Mouse (Mus musculus): ENCODE measurements around the gene Pm20d1. TPM values are rescaled to one million over a fixed set of nuclear protein-coding genes. Genes with fewer than 3 reads are reported as not detected.

Gene Pm20d1
- total RNA-seq (2021), result under 1 TPM; 0.34 to 0.56 TPM

- peak; percentile 36 for DNase-seq
- intact Hi-C loops (cut with DNase I), result no loop called here
Observed at GRCm38 (mm10) chr1:131797202-131797909, at the start of gene Pm20d1. Pm20d1 (plus strand) TSS chr1:131797381.

GRCm38 (mm10) chr1:131747761-131748160 lies 49.4 kb upstream of the Pm20d1 start:
- no peak for DNase-seq
- intact Hi-C loops (cut with DNase I), result no loop called here

- DNase-seq, result peak; percentile 71
- intact Hi-C loops (cut with DNase I), result no loop called here
Observed at GRCm38 (mm10) chr1:131748636-131749035, 48.5 kb upstream of the Pm20d1 start.

DNA sequence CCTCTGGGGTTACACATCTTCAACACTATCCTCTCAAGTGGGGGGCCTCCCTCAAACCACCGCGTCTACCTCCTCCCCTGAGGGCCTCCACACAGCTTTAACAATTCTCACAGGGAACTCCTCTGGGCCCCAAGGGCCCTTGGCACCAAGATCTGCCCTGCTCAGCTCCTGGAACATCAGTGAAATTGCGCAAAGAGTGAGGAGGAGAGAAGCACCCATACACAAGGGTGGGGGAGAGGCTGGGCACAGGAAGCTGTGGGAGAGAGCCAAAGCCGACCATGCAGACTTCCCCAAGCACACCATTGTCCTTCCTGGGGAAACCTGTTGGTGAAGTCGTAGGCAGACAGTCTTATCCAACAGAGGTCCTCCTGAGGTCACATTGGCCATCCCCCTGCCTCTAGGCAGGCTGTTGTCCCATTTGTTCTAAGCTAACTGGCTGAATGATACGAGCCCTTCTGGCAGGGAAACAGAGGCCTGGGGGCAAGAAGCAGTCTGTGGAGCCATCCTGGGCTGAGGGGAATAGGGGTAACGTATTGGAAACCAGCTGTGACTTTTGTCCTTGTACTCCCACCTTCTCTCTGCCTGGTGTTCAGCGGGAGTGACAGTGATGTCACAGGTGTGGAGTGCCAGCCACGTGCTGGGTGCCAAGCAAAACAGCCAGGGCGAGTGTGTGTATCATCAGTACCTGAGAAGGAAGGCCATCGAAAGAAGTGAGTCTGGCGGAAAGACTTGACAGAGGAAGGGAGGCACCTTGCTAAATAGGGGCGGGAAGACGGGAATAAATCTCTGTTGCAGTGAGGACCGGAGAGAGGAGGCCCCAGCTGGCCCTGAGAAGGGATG lies 47.3 kb upstream of the Pm20d1 start:
- DNase-seq, result no peak
- intact Hi-C loops (cut with DNase I), result no loop called here

- intact Hi-C loops (cut with DNase I), result no loop called here
Observed at GRCm38 (mm10) chr1:131751181-131751890, 45.8 kb upstream of the Pm20d1 start.

DNA sequence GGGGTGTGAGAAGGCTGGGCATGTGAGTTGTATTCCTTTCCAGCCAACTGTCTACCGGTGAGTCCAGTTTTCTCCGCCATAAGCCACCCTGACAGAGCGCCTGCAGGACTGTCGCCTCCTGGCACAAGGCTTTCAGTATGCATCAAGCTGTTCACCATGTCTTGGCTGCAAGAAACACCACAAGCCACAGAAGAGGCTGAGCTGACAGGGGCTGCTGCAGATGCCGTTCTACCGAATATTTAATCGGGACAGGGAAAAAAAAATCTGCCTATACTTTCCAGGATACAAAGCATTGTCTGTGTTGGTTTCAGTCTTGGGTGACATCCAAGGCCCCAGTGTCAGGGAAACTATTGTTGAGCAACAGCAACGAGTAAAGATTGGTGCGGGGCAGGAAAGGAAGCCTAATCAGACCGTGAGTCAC lies 45.3 kb upstream of the Pm20d1 start:
- peak; percentile 53 for DNase-seq
- intact Hi-C loops (cut with DNase I), result no loop called here

More at GRCm38 (mm10) chr1:131751181-131751890, 45.8 kb upstream of the Pm20d1 start:
- DNase-seq, result peak; percentile 45

- intact Hi-C loops (cut with DNase I), result no loop called here
- DNase-seq, result no peak
Observed at GRCm38 (mm10) chr1:131754212-131754829, 42.9 kb upstream of the Pm20d1 start.

DNA sequence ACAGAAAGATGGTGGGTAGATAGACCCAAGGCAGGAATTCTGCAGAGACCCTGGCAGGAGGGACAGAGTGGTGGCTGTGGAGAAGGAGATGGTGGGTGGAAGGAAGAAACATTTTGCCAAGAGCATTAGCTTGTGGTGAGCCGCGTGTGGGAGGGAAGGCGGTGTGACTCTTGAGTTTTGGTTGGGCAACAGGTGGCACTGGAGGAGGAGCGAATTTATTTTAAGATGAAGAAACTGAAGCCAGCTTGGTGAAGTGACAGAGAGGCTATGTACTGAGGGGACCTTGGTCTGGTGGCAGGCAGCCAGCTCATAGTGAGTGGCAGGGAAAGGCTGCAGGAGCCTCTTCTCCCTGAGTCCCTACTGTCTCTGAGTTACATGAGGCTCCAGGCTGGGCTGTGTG lies 42.3 kb upstream of the Pm20d1 start:
- peak; percentile 63 for DNase-seq
- intact Hi-C loops (cut with DNase I), result no loop called here

DNA sequence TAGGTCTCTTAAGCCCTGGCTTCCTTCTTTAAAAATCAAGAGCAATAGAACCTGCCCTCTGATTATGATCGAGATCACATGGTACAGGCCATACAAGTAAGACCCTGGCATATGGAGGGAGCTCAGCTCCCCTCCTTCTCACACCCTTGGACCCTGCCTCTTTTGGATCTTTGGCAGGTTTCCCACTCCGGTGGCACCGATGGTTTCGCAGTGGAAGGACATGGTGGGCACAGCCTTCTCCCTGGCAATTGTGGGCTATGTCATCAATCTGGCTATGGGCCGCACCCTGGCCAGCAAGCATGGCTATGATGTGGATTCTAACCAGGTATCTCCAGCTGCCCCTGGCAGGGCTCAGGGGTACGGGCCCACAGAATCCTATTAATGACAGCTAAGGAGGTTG lies 40.0 kb upstream of the Pm20d1 start:
- intact Hi-C loops (cut with DNase I), result no loop called here
- DNase-seq, result no peak

- DNase-seq, result no peak
- intact Hi-C loops (cut with DNase I), result no loop called here
Observed at GRCm38 (mm10) chr1:131758796-131759195, 38.4 kb upstream of the Pm20d1 start.

- intact Hi-C loops (cut with DNase I), result loop anchor here (5.0 kb wide), 1 partner anchor 48 kb away; no protein-coding TSS in a partner anchor
Observed at GRCm38 (mm10) chr1:131759667-131760427, 37.3 kb upstream of the Pm20d1 start.

GRCm38 (mm10) chr1:131760428-131760820 lies 36.8 kb upstream of the Pm20d1 start:
- DNase-seq, result no peak

More at GRCm38 (mm10) chr1:131759667-131760427, 37.3 kb upstream of the Pm20d1 start:
- DNase-seq, result no peak

DNA sequence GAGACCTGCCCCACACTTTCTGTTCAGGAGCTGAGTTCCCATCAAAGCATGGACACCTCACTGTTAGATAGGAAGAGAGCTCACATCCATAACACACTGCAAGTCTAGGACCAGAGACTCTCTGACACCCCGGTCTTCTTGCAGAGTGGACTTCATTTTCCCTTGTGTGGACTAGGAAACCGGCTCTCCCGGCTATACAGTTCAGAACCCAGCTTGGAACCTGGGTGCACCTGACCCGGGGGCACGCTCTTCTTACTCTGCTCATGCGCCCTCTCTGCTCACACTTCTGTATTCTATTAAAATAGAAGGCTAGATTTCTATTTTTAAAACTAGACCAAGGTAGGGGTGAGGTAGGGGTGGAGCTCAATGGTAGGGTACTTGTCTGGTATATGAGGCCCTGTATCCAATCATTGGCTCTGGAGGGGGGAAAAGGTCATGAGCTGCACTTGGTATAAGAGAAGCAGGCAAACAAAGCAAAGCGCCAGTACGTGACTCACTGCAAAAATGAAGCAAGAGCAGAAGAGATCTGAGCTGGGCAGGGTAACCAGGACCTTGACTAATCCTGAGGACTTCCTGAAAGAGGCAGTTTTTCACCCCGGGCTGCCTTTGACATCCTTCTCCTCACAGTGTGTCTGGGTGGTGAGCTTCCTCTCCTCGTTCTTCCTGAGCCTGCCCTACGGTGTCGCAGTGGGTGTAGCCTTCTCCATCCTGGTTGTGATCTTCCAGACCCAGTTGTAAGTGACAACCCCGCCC lies 35.9 kb upstream of the Pm20d1 start:
- intact Hi-C loops (cut with DNase I), result loop anchor here (5.0 kb wide), 1 partner anchor 49 kb away; no protein-coding TSS in a partner anchor
- no peak for DNase-seq

More at GRCm38 (mm10) chr1:131760428-131760820, 36.8 kb upstream of the Pm20d1 start:
- intact Hi-C loops (cut with DNase I), result loop anchor here (5.0 kb wide), 1 partner anchor 48 kb away; no protein-coding TSS in a partner anchor

DNA sequence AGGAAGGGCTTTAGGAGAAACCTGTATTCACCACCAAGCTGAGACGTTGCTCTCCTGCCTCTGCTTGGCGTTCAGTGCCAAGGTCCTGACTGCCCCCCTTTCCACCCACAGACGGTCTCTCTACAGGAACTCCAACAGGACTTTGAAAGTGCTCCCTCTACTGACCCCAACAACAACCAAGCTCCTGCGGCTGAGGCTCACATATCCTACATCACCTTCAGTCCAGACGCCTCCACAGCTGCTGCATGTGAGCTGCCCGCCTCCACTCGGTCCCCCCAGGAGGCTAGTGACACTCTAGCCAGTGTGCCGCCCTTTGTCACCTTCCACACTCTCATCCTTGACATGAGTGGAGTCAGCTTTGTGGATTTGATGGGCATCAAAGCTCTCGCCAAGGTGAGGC lies 33.5 kb upstream of the Pm20d1 start:
- DNase-seq, result no peak
- intact Hi-C loops (cut with DNase I), result loop anchor here (5.0 kb wide), 1 partner anchor 51 kb away; no protein-coding TSS in a partner anchor

DNA sequence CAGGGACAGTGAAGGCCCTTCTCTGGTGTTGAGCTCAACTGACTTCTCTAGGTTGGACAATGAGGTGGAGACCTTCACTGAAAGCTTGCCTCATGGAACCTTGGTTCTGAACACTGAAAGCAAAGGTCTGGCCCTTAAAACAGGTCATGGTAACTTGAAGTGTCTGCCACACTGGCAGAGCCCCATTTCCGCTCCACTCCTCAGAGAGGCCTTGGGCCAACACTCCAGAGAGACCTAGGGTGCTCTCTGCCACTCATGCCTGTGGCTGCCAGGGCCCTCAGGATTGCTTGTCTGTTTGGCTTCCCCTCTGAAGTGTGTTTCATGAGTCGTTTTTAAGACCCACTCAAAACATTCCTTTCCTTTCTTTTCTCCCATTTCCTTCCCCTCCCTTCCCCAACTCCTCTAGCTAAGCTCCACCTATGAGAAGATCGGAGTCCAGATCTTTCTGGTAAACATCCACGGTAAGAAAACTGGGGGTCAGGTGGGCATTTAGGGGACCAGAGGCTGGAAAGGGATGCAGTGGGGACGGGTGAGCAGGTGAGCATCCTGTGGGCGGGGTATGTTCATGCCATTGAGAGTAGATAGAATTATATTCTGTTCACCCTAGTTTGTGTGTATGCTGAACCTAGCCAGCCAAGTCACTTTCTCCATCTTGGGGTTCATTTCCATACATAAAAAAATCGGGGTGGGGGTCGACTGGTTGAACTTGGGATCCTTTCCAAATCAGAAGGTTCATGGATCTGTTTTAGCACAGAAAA lies 32.4 kb upstream of the Pm20d1 start:
- intact Hi-C loops (cut with DNase I), result loop anchor here (5.0 kb wide), 1 partner anchor 52 kb away; no protein-coding TSS in a partner anchor
- no peak for DNase-seq

DNA sequence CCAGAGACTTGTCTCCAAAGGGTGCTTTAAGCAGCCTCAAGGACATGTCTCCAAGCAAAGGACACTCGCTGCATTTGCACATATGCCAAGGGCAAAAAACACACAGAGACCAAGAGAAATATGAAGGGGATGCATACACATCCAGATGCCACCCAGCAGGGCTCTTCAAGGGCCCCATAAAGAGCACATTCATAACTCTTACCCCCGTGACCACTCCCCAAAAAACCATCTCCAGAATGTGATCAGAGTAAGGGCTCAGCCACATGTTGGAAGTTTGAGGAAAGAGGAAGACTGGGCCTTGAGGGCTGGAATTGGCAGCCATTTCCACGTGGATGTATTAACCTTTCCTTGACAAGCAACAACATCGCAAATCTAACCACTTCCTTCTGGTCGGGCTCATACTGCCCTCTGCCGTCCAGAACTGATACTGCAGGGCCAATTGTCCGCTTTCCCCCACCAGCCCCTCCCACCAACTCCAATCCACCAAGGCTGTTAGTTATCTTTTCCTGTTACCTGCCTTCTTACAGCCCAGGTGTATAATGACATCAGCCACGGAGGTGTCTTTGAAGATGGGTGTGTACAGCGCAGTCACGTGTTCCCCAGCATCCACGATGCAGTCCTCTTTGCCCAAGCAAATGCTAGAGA lies 31.7 kb upstream of the Pm20d1 start:
- intact Hi-C loops (cut with DNase I), result no loop called here
- peak; percentile 84 for DNase-seq

DNA sequence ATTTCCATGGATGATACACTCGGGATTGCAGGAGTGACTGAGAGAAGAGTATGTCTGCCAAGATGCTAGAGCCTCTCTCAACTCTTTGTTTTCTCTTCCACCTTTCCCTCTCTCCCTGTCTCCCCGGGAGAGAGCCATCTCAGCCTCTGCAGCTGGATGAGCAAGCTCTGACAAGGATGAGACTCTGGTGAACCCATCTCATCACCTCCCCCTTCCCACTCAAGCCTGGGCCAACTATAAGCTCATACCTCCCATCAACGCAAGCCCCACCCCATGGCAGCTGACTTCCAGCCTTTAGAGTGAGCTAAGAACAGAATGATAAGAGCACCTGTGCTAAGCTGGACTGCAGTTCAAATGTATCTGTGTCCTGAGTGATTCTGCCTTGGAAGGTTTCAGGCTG lies 27.9 kb upstream of the Pm20d1 start:
- intact Hi-C loops (cut with DNase I), result no loop called here
- DNase-seq, result no peak

GRCm38 (mm10) chr1:131770656-131771055 lies 26.5 kb upstream of the Pm20d1 start:
- intact Hi-C loops (cut with DNase I), result no loop called here
- DNase-seq, result peak; percentile 85
